Mouse (Mus musculus): Measurements from ENCODE around the gene Msgn1.

The Msgn1 gene

DNA sequence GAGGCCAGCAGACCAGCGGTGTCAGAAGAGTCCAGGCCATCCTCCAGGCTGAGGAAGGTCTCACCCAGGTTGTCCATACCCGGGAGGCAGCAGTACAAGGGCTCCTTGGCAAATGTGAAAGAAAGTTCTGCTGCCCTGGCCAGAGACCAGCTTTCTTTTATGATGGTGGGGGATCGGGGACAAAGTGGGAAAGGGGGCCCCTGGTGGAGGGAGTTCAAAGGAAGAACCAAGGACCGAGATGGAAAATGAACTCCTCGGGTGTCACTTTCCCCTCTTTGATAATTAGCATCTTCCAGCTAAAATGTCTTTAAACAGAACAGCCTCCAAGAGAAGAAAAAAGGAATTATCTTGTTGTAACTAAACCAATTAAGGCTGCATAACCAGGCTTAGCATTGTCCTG, at the start of gene Msgn1:
Msgn1 (minus strand) TSS at position 101 of the 400 bp plus-strand sequence.
- no peak for DNase-seq (ENCODE audit: low spot score)

GRCm38 (mm10) chr12:11250322-11250721, 41.5 kb upstream of the Msgn1 start:
- DNase-seq (ENCODE audit: low spot score) = no peak

DNA sequence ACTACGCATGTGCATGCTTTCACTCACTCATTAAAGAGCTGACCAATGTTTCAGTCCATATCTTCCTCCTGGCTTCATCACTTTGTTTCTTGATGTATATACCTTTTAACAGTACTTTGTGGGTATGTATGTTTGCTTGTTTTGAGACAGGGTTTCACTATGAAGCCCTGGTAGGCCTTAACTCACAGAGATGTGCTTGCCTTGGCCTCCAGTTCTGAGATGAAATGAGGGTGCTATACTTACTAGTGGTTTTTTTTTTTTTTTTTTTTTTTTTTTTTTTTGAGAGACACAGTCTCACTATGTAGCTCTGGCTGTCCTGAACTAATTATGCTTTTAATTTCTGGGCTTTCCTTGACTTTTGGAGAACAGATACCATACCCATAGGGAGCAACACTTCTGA, 38.7 kb upstream of the Msgn1 start:
- DNase-seq (ENCODE audit: low spot score) = no peak

- no peak for DNase-seq (ENCODE audit: low spot score)
These were observed 27.2 kb upstream of the Msgn1 start for GRCm38 (mm10) chr12:11235996-11236395.

DNA sequence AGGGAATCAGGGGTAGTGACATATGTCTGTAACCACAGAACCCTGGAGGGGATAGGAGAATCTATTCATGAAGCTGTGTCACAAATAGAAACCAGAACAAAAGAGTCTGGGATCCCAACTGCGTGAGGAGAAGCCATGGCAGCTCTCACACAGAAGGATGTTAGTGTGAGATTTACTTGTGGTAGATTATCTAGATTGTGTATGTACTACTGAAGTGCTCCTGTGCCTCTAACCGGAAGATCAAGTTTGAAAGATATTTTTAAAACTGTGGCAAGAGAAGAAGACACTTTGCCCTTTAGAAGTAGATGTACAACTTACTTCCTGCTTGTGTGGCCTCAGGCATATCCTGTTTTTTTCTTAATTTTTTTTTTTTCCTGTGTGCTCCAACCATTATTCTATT, 21.5 kb upstream of the Msgn1 start:
- no peak for DNase-seq (ENCODE audit: low spot score)

DNA sequence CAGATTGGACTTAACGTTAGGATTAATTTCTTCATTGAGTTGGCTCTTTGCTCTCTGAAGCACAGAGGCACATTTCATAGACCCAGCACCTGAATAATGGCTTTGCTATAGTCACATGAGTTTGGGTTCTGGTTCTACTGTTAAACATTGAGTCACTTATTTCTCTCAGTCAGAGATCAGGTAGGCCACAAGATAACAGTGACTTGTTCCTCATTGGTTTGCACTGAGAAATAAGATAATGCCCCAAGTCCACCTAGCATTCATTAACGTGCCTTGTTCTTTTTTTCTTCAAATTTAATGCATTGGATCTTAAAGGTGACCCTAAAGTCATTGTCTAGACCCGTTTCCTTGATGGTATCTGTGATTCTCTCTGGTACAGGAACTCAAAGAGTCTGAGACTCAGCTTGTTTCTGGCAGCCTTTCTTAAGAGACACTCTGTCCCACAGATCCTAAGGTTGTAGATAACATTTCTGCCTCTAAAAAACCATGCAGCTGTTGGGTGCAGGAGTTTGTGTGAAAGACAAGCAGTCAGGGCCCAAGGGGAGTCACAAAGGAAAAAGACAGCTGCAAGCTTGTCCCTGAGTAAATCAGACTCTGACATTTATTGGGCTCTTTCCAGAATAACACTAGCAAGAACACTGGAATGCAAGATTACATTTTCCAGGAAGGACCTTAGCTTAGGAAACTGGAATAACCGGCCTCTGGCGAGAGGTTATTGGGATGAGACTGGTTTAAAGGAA, 17.9 kb upstream of the Msgn1 start:
- no peak for DNase-seq (ENCODE audit: low spot score)

- no peak for DNase-seq (ENCODE audit: low spot score)
These were observed 17.4 kb upstream of the Msgn1 start for GRCm38 (mm10) chr12:11226123-11226522.

- no peak for DNase-seq (ENCODE audit: low spot score)
These were observed 15.9 kb upstream of the Msgn1 start for GRCm38 (mm10) chr12:11224722-11225121.

GRCm38 (mm10) chr12:11223090-11223489, 14.3 kb upstream of the Msgn1 start:
- DNase-seq (ENCODE audit: low spot score) = no peak

DNA sequence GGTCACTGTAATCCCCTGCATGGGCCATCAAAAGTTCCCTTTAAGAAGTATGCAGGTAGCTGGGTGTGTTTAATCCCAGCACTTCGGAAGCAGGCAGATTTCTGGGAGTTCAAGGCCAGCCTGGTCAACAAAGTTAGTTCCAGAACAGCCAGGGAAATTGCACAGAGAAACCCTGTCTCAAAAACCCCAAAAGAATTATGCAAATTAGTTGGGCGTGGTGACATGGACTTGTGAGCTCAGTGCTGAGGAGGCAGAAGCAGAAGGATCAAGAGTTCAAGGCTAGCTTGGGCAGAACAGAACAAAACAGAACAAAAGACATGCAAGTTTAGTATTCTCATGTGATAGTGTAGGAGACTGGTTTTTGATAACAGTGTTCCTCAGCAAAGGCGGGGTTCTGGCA, 13.8 kb upstream of the Msgn1 start:
- DNase-seq (ENCODE audit: low spot score) = no peak

DNA sequence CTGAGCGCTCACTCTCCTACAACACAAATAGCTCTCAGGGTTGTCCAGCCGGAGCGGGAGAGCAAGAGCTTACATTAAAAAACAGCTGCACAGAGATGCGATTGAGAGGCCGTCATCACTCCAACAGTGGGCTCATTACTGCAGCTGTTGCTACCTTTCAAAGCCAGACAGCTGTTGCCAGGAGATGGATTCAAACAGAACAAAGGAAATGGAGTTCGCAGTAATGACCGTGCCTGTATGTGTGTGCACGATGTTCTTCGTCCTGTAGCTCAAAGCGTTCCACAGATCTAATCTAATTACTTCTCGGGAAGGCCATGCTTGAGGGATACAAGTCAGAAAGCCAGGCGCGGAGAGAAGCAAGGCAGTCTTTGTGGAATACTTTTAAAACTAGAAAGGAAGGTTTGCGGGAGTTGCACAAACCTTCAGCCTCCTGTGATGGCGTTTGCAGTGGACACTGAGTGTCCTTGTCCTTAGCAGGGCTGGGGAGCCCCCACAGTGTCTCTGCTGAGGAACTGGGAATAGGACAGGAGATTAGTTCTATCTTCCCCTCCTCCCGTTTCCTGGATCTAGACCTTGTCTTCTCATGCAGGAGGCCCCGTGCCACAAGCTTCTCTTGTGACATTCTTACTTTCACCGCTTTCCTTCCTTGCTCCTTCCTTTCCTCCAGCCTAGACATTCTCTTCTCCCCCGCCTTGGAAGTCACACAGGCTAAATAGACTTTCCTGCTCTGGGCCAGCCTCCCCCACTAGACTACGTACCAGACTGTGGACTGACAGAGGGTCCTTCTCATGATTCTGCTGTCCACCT, 13.0 kb upstream of the Msgn1 start:
- DNase-seq (ENCODE audit: low spot score) = no peak

GRCm38 (mm10) chr12:11217726-11218250, 9.0 kb upstream of the Msgn1 start:
- no peak for DNase-seq (ENCODE audit: low spot score)

- DNase-seq (ENCODE audit: low spot score) = no peak
These were observed 7.7 kb upstream of the Msgn1 start for GRCm38 (mm10) chr12:11216454-11216853.

DNA sequence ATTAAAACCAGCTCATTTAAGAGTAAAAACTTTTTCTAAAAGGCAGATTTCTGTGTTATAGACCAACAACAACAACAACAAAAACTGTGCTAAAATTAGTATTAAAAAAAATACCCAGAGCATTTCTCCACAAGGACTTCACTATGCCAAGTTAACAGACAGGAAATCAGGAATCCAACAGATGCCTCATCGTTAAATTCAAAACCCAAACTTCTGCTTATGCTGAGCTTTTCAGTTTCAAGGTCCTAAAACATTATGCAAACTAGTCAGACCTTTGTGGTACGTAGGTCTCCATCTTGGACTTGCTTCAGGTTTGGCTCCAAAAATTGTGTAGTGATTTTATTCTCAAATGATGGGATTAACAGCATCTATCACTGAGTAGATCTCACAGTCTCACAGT, 6.8 kb upstream of the Msgn1 start:
- no peak for DNase-seq (ENCODE audit: low spot score)

DNA sequence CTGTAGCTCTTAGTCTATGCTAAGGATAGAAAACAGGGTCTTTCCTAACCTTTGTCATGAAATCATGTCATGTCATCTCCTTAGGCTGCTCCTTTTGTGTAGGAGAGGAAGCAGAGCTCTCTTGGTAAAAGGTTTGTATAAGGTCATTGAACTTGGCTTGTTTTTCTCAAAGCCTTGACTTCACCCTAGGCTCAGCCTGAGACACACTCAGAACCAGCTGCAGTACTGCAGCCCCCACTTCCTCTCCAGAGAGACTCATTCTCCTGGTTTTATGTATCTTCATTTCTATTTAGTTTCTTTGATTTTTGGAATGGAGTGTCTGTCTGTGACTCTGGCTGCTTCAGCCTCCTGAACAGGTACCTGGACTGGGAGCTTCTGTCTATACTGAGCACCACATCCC, 6.0 kb upstream of the Msgn1 start:
- no peak for DNase-seq (ENCODE audit: low spot score)

DNA sequence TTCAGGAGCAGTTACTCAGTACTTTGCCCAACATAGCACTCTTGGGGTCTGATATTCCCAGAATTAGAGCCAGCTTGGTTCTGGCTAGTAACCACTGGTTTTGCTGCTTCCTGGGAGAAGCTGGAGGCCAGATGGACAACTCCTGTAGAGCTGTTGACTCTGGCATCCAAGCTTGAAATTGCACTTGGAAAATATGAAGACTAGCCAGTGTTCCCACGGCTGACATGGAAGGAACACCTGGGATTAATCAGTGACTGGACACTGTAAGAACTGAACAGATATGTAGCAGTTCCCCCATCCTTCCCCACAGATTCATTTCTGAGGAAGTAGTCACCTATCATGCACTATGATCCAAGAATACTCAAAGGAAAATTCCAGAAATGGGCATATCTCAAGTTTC, 4.1 kb upstream of the Msgn1 start:
- no peak for DNase-seq (ENCODE audit: low spot score)

DNA sequence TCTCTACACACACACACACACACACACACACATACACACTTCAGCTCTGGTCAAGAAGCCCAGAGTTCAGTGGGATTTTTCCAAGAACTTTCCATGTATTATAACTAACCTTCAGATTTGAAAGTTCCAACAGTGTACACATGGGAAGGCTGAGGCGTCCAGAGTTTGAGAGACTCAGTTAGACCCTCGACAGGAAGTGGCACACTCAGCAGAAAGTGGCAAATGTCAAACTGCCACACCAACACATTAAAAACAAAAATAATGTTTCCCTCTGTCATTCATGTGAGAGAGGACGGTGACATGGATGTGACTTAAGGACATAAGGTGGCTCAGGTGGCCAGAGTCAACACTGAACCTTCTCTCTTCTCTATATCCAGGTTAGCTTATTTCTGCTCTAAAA, 1.6 kb upstream of the Msgn1 start:
- DNase-seq (ENCODE audit: low spot score) = no peak

- no peak for DNase-seq (ENCODE audit: low spot score)
These were observed 864 bp upstream of the Msgn1 start for GRCm38 (mm10) chr12:11209636-11210035.

DNA sequence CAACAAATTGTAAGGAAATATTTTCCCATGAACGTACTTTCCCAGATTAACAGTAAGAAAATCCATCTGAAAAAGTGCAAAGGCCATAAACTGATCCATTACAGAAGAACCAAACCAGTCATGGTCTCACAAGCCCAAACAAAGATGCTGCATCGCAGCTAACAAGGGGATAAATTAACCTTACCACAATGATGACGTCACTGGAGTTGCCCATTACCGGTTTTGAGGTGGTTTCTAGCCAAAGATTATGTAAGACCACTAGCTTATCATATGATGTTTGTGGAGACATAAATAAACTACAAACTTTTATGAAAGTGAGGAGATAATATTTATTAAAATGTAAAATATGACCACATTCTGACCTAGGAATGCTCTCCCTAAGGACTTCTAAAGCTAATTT, 2.5 kb downstream of the Msgn1 start:
- no peak for DNase-seq (ENCODE audit: low spot score)

DNA sequence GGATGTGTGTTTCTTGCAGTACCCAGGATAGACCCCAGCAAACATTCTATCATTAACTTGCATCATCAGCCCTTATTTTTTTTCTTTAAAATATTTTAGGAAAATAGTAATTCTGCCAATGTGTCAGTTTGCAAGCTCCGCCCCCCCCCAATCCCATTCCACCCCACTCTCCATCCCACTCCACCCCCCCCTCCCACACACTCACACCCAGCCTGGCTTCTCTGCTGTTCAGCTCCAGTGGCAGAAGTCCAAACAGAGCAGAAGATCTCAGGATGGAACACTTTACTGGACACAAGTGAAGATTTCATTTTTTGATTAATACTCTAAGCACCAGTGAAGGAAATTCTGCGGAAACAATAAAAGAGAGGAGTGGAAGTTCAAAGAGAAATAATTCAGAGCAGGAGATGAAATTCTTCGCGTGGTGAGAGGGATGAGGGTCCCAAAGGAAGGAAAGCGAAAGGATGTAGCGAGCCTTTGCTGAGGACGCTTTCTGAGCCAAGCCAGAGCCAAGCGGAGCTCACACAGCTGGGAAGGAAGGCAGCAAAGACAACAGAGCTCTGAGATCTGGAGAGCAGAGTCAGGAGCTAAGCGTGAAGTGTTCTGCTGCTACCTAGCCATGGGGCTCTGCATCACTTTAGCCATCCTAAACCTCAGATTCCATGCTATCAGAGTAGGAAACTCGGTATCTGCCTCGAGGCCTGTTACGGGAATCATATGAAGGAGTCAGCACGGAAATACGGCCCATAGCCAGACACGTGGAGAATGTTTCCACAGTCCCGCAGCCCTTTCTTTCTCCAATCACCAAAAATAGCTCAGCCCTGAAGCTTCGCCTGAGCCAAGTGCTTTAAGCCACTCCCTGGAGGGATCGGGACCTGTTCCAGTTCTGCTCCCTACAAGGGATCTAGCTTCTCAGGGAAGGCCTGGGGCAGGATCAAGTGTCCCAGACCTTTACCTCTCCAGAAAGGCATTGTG, 4.8 kb downstream of the Msgn1 start:
- no peak for DNase-seq (ENCODE audit: low spot score)

GRCm38 (mm10) chr12:11202476-11202875, 6.3 kb downstream of the Msgn1 start:
- DNase-seq (ENCODE audit: low spot score) = no peak

GRCm38 (mm10) chr12:11200711-11201110, 8.1 kb downstream of the Msgn1 start:
- DNase-seq (ENCODE audit: low spot score) = no peak
